Mouse (Mus musculus) ES-E14 (cell line): Measurements from ENCODE around the gene Ptpre. TPM values are rescaled to one million over a fixed set of nuclear protein-coding genes. Genes with fewer than 3 reads are reported as not detected.
"Not testable (repeated sequence)": the region's sequence is repeated elsewhere in the genome, so short reads cannot be mapped to it uniquely, and the experiment has no call there.

ENCODE experiments used
- DNase-seq: peaks from one replicate; pipeline ENCODE4 v3.0.0-alpha.2; 2013; ENCODE audit warnings: low read depth, low spot score
- H3K27ac ChIP-seq: 2 replicates; pipeline ENCODE4 v1.5.1; 2012; ENCODE audit warnings: low read depth, mild to moderate bottlenecking, low read length, moderate library complexity, mixed read lengths; ENCODE audit not compliant: poor library complexity, insufficient read depth, severe bottlenecking
- H3K36me3 ChIP-seq: 2 replicates; pipeline ENCODE4 v1.6.1; 2012; ENCODE audit warnings: mild to moderate bottlenecking, low read length, moderate library complexity, mixed read lengths; ENCODE audit not compliant: control insufficient read depth, poor library complexity, insufficient read depth, severe bottlenecking
- H3K4me1 ChIP-seq, 2 experiments: fragments of 150-350 bp in 1 of 2; sonication (generic) in 1 of 2; 2 replicates each; pipeline ENCODE4 v1.6.1; 2012; ENCODE audit warnings: low read length in 2 of 2, mild to moderate bottlenecking in 1 of 2, mixed read lengths in 1 of 2; ENCODE audit not compliant: control insufficient read depth in 2 of 2, insufficient read depth in 2 of 2, poor library complexity in 1 of 2
- H3K4me3 ChIP-seq, 2 experiments: fragments of 150-350 bp in 1 of 2; sonication (generic) in 1 of 2; 2 replicates each; pipeline ENCODE4 v1.5.1; 2012; ENCODE audit warnings: low read length in 2 of 2, low read depth in 1 of 2, mild to moderate bottlenecking in 1 of 2, mixed read lengths in 1 of 2; ENCODE audit not compliant: insufficient read depth in 1 of 2, poor library complexity in 1 of 2, severe bottlenecking in 1 of 2
- H3K9ac ChIP-seq: 2 replicates; pipeline ENCODE4 v1.6.1; 2012; ENCODE audit warnings: low read depth, mild to moderate bottlenecking, low read length, mixed read lengths; ENCODE audit not compliant: poor library complexity, insufficient read depth, severe bottlenecking
- H3K9me3 ChIP-seq: fragments of 150-350 bp; sonication (generic); 2 replicates; pipeline ENCODE4 v1.6.1; 2012; ENCODE audit warnings: low read depth, mild to moderate bottlenecking, low read length; ENCODE audit not compliant: control insufficient read depth, insufficient read depth
- CHD2 ChIP-seq: IDR thresholded peaks from 2 replicates; pipeline ENCODE4 v1.6.1; 2014; ENCODE audit warnings: mild to moderate bottlenecking, low read depth, low read length, inconsistent platforms
- HCFC1 ChIP-seq: IDR thresholded peaks from 2 replicates; pipeline ENCODE4 v1.6.1; 2012; ENCODE audit warnings: low read length, inconsistent platforms, borderline replicate concordance; ENCODE audit not compliant: insufficient read depth
- MAFK ChIP-seq: IDR thresholded peaks from 2 replicates; pipeline ENCODE4 v1.6.1; 2014; ENCODE audit warnings: mild to moderate bottlenecking, low read depth, low read length, inconsistent platforms; ENCODE audit not compliant: insufficient read depth
- ZC3H11A ChIP-seq: IDR thresholded peaks from 2 replicates; pipeline ENCODE4 v1.6.1; 2012; ENCODE audit warnings: low read depth, mild to moderate bottlenecking, inconsistent platforms, low read length, borderline replicate concordance
- ZNF384 ChIP-seq: IDR thresholded peaks from 2 replicates; pipeline ENCODE4 v1.6.1; 2012; ENCODE audit warnings: low read depth, low read length, inconsistent platforms
- in situ Hi-C, 2 experiments: fragments of 600-800 bp; cut with MboI; formaldehyde crosslinking; loops; one replicate each; pipeline ENCODE4 v1.15.1; 2025; ENCODE audit warnings: low sequenced_read_pairs in 2 of 2, inconsistent platforms in 1 of 2; ENCODE audit not compliant: unreplicated experiment in 2 of 2
- total RNA-seq: library from RNA; depleted of rRNA; stranded (reverse); fragments of 300-350 nt; gene quantifications from 2 replicates; pipeline ENCODE4 v1.2.3, GENCODE M21; 2012

The Ptpre gene
- total RNA-seq, 1 experiment = 1.1 TPM

- no peaks in the 10 kb centered on the region for H3K9me3 ChIP-seq
- H3K4me1 ChIP-seq = no peaks in the 10 kb centered on the region
- H3K36me3 ChIP-seq = no peaks in the 10 kb centered on the region
- in situ Hi-C loops = no loop called here
- no peak overlapping the region for H3K27ac ChIP-seq
- H3K9ac ChIP-seq = no peak overlapping the region
- TF ChIP-seq HCFC1 (no peak), CHD2 (no peak), ZC3H11A (no peak), ZNF384 (no peak), MAFK (no peak)
- no peak overlapping the region for H3K4me3 ChIP-seq
- DNase-seq = no peak
Measured at GRCm38 (mm10) chr7:135568550-135568949, 31.3 kb downstream of the Ptpre start.

GRCm38 (mm10) chr7:135571392-135571791 lies 34.1 kb downstream of the Ptpre start:
- Histone ChIP-seq H3K9me3 (no peaks in the 10 kb centered on the region), H3K4me1 (no peaks in the 10 kb centered on the region), H3K27ac (no peak overlapping the region), H3K9ac (no peak overlapping the region), H3K4me3 (no peak overlapping the region), H3K36me3 (no peaks in the 10 kb centered on the region)
- no peak for DNase-seq
- in situ Hi-C loops = no loop called here
- TF ChIP-seq ZNF384 (no peak), CHD2 (no peak), ZC3H11A (no peak), MAFK (no peak), HCFC1 (no peak)

- H3K9me3 ChIP-seq = no peaks in the 10 kb centered on the region
- no peaks in the 10 kb centered on the region for H3K36me3 ChIP-seq
- H3K4me3 ChIP-seq = no peak overlapping the region
- H3K4me1 ChIP-seq = no peaks in the 10 kb centered on the region
- DNase-seq = no peak
- no peak overlapping the region for H3K27ac ChIP-seq
- in situ Hi-C loops = no loop called here
- H3K9ac ChIP-seq = no peak overlapping the region
- TF ChIP-seq ZC3H11A = no peak
- TF ChIP-seq CHD2 = no peak
- TF ChIP-seq ZNF384 = no peak
- TF ChIP-seq MAFK = no peak
- no peak for TF ChIP-seq HCFC1
Measured at GRCm38 (mm10) chr7:135571951-135572559, 34.8 kb downstream of the Ptpre start.

GRCm38 (mm10) chr7:135575319-135576069 lies 38.2 kb downstream of the Ptpre start:
- DNase-seq, H3K4me3 ChIP-seq, H3K9me3 ChIP-seq, in situ Hi-C loops, H3K27ac ChIP-seq, H3K9ac ChIP-seq, H3K36me3 ChIP-seq, H3K4me1 ChIP-seq: not testable (repeated sequence)

GRCm38 (mm10) chr7:135576329-135576728 lies 39.0 kb downstream of the Ptpre start:
- Histone ChIP-seq H3K4me1 (no peaks in the 10 kb centered on the region), H3K9ac (no peak overlapping the region), H3K9me3 (no peaks in the 10 kb centered on the region), H3K27ac (no peak overlapping the region), H3K4me3 (no peak overlapping the region), H3K36me3 (no peaks in the 10 kb centered on the region)
- no peak for DNase-seq
- no peak for TF ChIP-seq CHD2
- no peak for TF ChIP-seq HCFC1
- TF ChIP-seq ZC3H11A = no peak
- TF ChIP-seq ZNF384 = no peak
- no peak for TF ChIP-seq MAFK
- in situ Hi-C loops = no loop called here
